Mouse (Mus musculus): ENCODE measurements at regions not wholly inside any gene's neighbourhood (a gene's known extent, or its start where the extent isn't known, plus 50 kb on each side); places are given as distances from the start of the nearest gene placed in this dataset.
"Not testable (repeated sequence)": the region's sequence is repeated elsewhere in the genome, so short reads cannot be mapped to it uniquely, and the experiment has no call there.

GRCm38 (mm10) chr8:31714077-31714458, 1714.4 kb upstream of the 5930422O12Rik start:
- ATAC-seq (ENCODE audit: low FRiP score, low TSS enrichment) (no peak), DNase-seq (no peak)
- Histone ChIP-seq H3K9ac (replicated peaks; ENCODE audit: low read length) (no peak overlapping the region), H3K27me3 (ENCODE audit: control insufficient read depth, insufficient read depth, low read length) (no peaks in the 10 kb centered on the region), H3K27ac (replicated peaks; ENCODE audit: low read depth, low read length) (no peak overlapping the region), H3K36me3 (ENCODE audit: control insufficient read depth, insufficient read depth, low read length) (no peaks in the 10 kb centered on the region), H3K4me3 (replicated peaks; ENCODE audit: low read depth, low read length) (no peak overlapping the region), H3K9me3 (ENCODE audit: control insufficient read depth, low read length) (no peaks in the 10 kb centered on the region), H3K4me1 (ENCODE audit: control insufficient read depth, insufficient read depth, low read length) (no peaks in the 10 kb centered on the region), H3K4me2 (ENCODE audit: low read length) (no peak overlapping the region)
- 61% methylated on average over 2 of the region's 2 CpGs for WGBS

GRCm38 (mm10) chr8:31720021-31720420, 1708.5 kb upstream of the 5930422O12Rik start:
- no peak for DNase-seq
- Histone ChIP-seq H3K36me3 (ENCODE audit: control insufficient read depth, insufficient read depth, low read length) (no peaks in the 10 kb centered on the region), H3K4me2 (ENCODE audit: low read length) (no peak overlapping the region), H3K4me3 (replicated peaks; ENCODE audit: low read depth, low read length) (no peak overlapping the region), H3K4me1 (ENCODE audit: control insufficient read depth, insufficient read depth, low read length) (no peaks in the 10 kb centered on the region), H3K27ac (replicated peaks; ENCODE audit: low read depth, low read length) (no peak overlapping the region), H3K9ac (replicated peaks; ENCODE audit: low read length) (no peak overlapping the region), H3K9me3 (ENCODE audit: control insufficient read depth, low read length) (no peaks in the 10 kb centered on the region), H3K27me3 (ENCODE audit: control insufficient read depth, insufficient read depth, low read length) (no peaks in the 10 kb centered on the region)
- no peak for ATAC-seq (ENCODE audit: low FRiP score, low TSS enrichment)
- WGBS: 78% methylated on average over 3 of the region's 3 CpGs

- H3K36me3 ChIP-seq (ENCODE audit: control insufficient read depth, insufficient read depth, low read length): no peaks in the 10 kb centered on the region
- no peak overlapping the region for H3K27ac ChIP-seq (replicated peaks; ENCODE audit: low read depth, low read length)
- no peak overlapping the region for H3K4me3 ChIP-seq (replicated peaks; ENCODE audit: low read depth, low read length)
- ATAC-seq (ENCODE audit: low FRiP score, low TSS enrichment) (no peak), DNase-seq (no peak)
- no peak overlapping the region for H3K9ac ChIP-seq (replicated peaks; ENCODE audit: low read length)
- H3K27me3 ChIP-seq (ENCODE audit: control insufficient read depth, insufficient read depth, low read length): no peaks in the 10 kb centered on the region
- 34% methylated on average over 3 of the region's 3 CpGs for WGBS
- H3K4me2 ChIP-seq (ENCODE audit: low read length): no peak overlapping the region
- no peaks in the 10 kb centered on the region for H3K4me1 ChIP-seq (ENCODE audit: control insufficient read depth, insufficient read depth, low read length)
- H3K9me3 ChIP-seq (ENCODE audit: control insufficient read depth, low read length): no peaks in the 10 kb centered on the region
These were observed 1707.9 kb upstream of the 5930422O12Rik start for GRCm38 (mm10) chr8:31720585-31720984.

- Histone ChIP-seq H3K4me3 (replicated peaks; ENCODE audit: low read depth, low read length) (no peak overlapping the region), H3K36me3 (ENCODE audit: control insufficient read depth, insufficient read depth, low read length) (no peaks in the 10 kb centered on the region), H3K9ac (replicated peaks; ENCODE audit: low read length) (no peak overlapping the region), H3K4me1 (ENCODE audit: control insufficient read depth, insufficient read depth, low read length) (no peaks in the 10 kb centered on the region), H3K4me2 (ENCODE audit: low read length) (no peak overlapping the region), H3K9me3 (ENCODE audit: control insufficient read depth, low read length) (no peaks in the 10 kb centered on the region), H3K27ac (replicated peaks; ENCODE audit: low read depth, low read length) (no peak overlapping the region), H3K27me3 (ENCODE audit: control insufficient read depth, insufficient read depth, low read length) (no peaks in the 10 kb centered on the region)
- ATAC-seq (ENCODE audit: low FRiP score, low TSS enrichment) (no peak), DNase-seq (no peak)
- 85% methylated on average over 3 of the region's 3 CpGs for WGBS
These were observed 1703.1 kb upstream of the 5930422O12Rik start for GRCm38 (mm10) chr8:31725430-31725829.

- Histone ChIP-seq H3K27ac (replicated peaks; ENCODE audit: low read depth, low read length) (no peak overlapping the region), H3K9me3 (ENCODE audit: control insufficient read depth, low read length) (no peaks in the 10 kb centered on the region), H3K9ac (replicated peaks; ENCODE audit: low read length) (no peak overlapping the region), H3K36me3 (ENCODE audit: control insufficient read depth, insufficient read depth, low read length) (no peaks in the 10 kb centered on the region), H3K4me3 (replicated peaks; ENCODE audit: low read depth, low read length) (no peak overlapping the region), H3K4me2 (ENCODE audit: low read length) (no peak overlapping the region), H3K4me1 (ENCODE audit: control insufficient read depth, insufficient read depth, low read length) (no peaks in the 10 kb centered on the region), H3K27me3 (ENCODE audit: control insufficient read depth, insufficient read depth, low read length) (no peaks in the 10 kb centered on the region)
- ATAC-seq (ENCODE audit: low FRiP score, low TSS enrichment) (no peak), DNase-seq (no peak)
- 81% methylated on average over 2 of the region's 2 CpGs for WGBS
These were observed 1692.9 kb upstream of the 5930422O12Rik start for GRCm38 (mm10) chr8:31735610-31736009.

GRCm38 (mm10) chr8:31737314-31737713, 1691.2 kb upstream of the 5930422O12Rik start:
- not testable (repeated sequence) for DNase-seq; H3K27ac ChIP-seq (replicated peaks; ENCODE audit: low read depth, low read length); H3K36me3 ChIP-seq (ENCODE audit: control insufficient read depth, insufficient read depth, low read length); H3K4me3 ChIP-seq (replicated peaks; ENCODE audit: low read depth, low read length); H3K4me2 ChIP-seq (ENCODE audit: low read length); H3K27me3 ChIP-seq (ENCODE audit: control insufficient read depth, insufficient read depth, low read length); H3K9me3 ChIP-seq (ENCODE audit: control insufficient read depth, low read length); H3K9ac ChIP-seq (replicated peaks; ENCODE audit: low read length); ATAC-seq (ENCODE audit: low FRiP score, low TSS enrichment); H3K4me1 ChIP-seq (ENCODE audit: control insufficient read depth, insufficient read depth, low read length)
- WGBS: 92% methylated on average over 6 of the region's 6 CpGs

GRCm38 (mm10) chr8:31746855-31747254, 1681.7 kb upstream of the 5930422O12Rik start:
- H3K4me1 ChIP-seq (ENCODE audit: control insufficient read depth, insufficient read depth, low read length): no peaks in the 10 kb centered on the region
- H3K4me2 ChIP-seq (ENCODE audit: low read length): no peak overlapping the region
- no peak for DNase-seq
- ATAC-seq (ENCODE audit: low FRiP score, low TSS enrichment): no peak
- no peaks in the 10 kb centered on the region for H3K36me3 ChIP-seq (ENCODE audit: control insufficient read depth, insufficient read depth, low read length)
- no peak overlapping the region for H3K9ac ChIP-seq (replicated peaks; ENCODE audit: low read length)
- no peak overlapping the region for H3K4me3 ChIP-seq (replicated peaks; ENCODE audit: low read depth, low read length)
- no peaks in the 10 kb centered on the region for H3K27me3 ChIP-seq (ENCODE audit: control insufficient read depth, insufficient read depth, low read length)
- H3K9me3 ChIP-seq (ENCODE audit: control insufficient read depth, low read length): no peaks in the 10 kb centered on the region
- H3K27ac ChIP-seq (replicated peaks; ENCODE audit: low read depth, low read length): no peak overlapping the region

GRCm38 (mm10) chr8:31749974-31750373, 1678.5 kb upstream of the 5930422O12Rik start:
- ATAC-seq (ENCODE audit: low FRiP score, low TSS enrichment) (no peak), DNase-seq (no peak)
- H3K36me3 ChIP-seq (ENCODE audit: control insufficient read depth, insufficient read depth, low read length): no peaks in the 10 kb centered on the region
- WGBS: 78% methylated on average over 2 of the region's 2 CpGs
- no peak overlapping the region for H3K4me3 ChIP-seq (replicated peaks; ENCODE audit: low read depth, low read length)
- H3K4me1 ChIP-seq (ENCODE audit: control insufficient read depth, insufficient read depth, low read length): no peaks in the 10 kb centered on the region; the same call in 1 of the 2 replicates
- H3K27me3 ChIP-seq (ENCODE audit: control insufficient read depth, insufficient read depth, low read length): no peaks in the 10 kb centered on the region
- no peak overlapping the region for H3K4me2 ChIP-seq (ENCODE audit: low read length)
- H3K27ac ChIP-seq (replicated peaks; ENCODE audit: low read depth, low read length): no peak overlapping the region
- H3K9me3 ChIP-seq (ENCODE audit: control insufficient read depth, low read length): no peaks in the 10 kb centered on the region
- no peak overlapping the region for H3K9ac ChIP-seq (replicated peaks; ENCODE audit: low read length)

GRCm38 (mm10) chr8:31750482-31751126, 1677.9 kb upstream of the 5930422O12Rik start:
- Histone ChIP-seq H3K9ac (replicated peaks; ENCODE audit: low read length) (no peak overlapping the region), H3K4me3 (replicated peaks; ENCODE audit: low read depth, low read length) (no peak overlapping the region), H3K27ac (replicated peaks; ENCODE audit: low read depth, low read length) (no peak overlapping the region), H3K4me2 (ENCODE audit: low read length) (no peak overlapping the region), H3K9me3 (ENCODE audit: control insufficient read depth, low read length) (no peaks in the 10 kb centered on the region), H3K4me1 (ENCODE audit: control insufficient read depth, insufficient read depth, low read length) (no peaks in the 10 kb centered on the region; the same call in 1 of the 2 replicates), H3K36me3 (ENCODE audit: control insufficient read depth, insufficient read depth, low read length) (no peaks in the 10 kb centered on the region), H3K27me3 (ENCODE audit: control insufficient read depth, insufficient read depth, low read length) (no peaks in the 10 kb centered on the region)
- ATAC-seq (ENCODE audit: low FRiP score, low TSS enrichment) (no peak), DNase-seq (no peak)
- WGBS: 82% methylated on average over 3 of the region's 3 CpGs

Data from midbrain, embryonic 14.5 days (tissue).